Mouse (Mus musculus) liver, adult 2 months (tissue): ENCODE results near the gene Bcl6b. TPM values are rescaled to one million over a fixed set of nuclear protein-coding genes. Genes with fewer than 3 reads are reported as not detected.
A peak's percentile ranks its signal among the peaks of the same experiment; 100 is the strongest.

Experiments
- DNase-seq: peaks from one replicate; pipeline ENCODE4 v3.0.0-alpha.2; 2011; ENCODE audit warnings: low read depth, low spot score; ENCODE audit errors: extremely low read depth
- H3K27ac ChIP-seq: fragments of 200-500 bp; replicated peaks from 2 replicates; pipeline ENCODE4 v1.5.1; 2012; ENCODE audit warnings: low read depth, mild to moderate bottlenecking, control low read depth, inconsistent platforms, low read length; ENCODE audit not compliant: insufficient read depth
- H3K27me3 ChIP-seq: fragments of 200-500 bp; 2 replicates; pipeline ENCODE4 v1.6.1; 2012; ENCODE audit warnings: mild to moderate bottlenecking, moderate library complexity, low read length, inconsistent platforms; ENCODE audit not compliant: control insufficient read depth, insufficient read depth
- H3K36me3 ChIP-seq: fragments of 200-500 bp; 2 replicates; pipeline ENCODE4 v1.6.1; 2012; ENCODE audit warnings: low read length, inconsistent platforms; ENCODE audit not compliant: control insufficient read depth, insufficient read depth
- H3K4me1 ChIP-seq: fragments of 200-500 bp; 2 replicates; pipeline ENCODE4 v1.6.1; 2011; ENCODE audit warnings: low read length; ENCODE audit not compliant: control insufficient read depth, insufficient read depth
- H3K4me3 ChIP-seq: fragments of 200-500 bp; 2 replicates; pipeline ENCODE4 v1.5.1; 2011; ENCODE audit warnings: low read depth, mild to moderate bottlenecking, control low read depth, low read length, moderate library complexity; ENCODE audit not compliant: insufficient read depth
- H3K79me2 ChIP-seq: fragments of 200-500 bp; 2 replicates; pipeline ENCODE4 v1.6.1; 2012; ENCODE audit warnings: inconsistent platforms, mild to moderate bottlenecking, low read length, moderate library complexity; ENCODE audit not compliant: control insufficient read depth, insufficient read depth
- H3K9ac ChIP-seq: fragments of 200-500 bp; 2 replicates; pipeline ENCODE4 v1.6.1; 2012; ENCODE audit warnings: low read depth, mild to moderate bottlenecking, control low read depth, inconsistent platforms, low read length
- CTCF ChIP-seq: fragments of 200-500 bp; IDR thresholded peaks from 2 replicates; pipeline ENCODE4 v1.5.1; 2011; ENCODE audit warnings: low read depth, low read length, control low read depth
- POLR2A ChIP-seq: fragments of 200-500 bp; IDR thresholded peaks from 2 replicates; pipeline ENCODE4 v1.6.1; 2011; ENCODE audit warnings: low read length, control low read depth; ENCODE audit not compliant: insufficient read depth; ENCODE audit errors: extremely low read depth
- WGBS: fragments of 180-500 bp; shearing (Covaris S2); methylation state at CpG from one replicate; pipeline ENCODE4 v1.1.7; 2018; 5-methylcytosine and 5-hydroxymethylcytosine counted together
- polyA plus RNA-seq: library from polyadenylated mRNA; depleted of rRNA; stranded (reverse); fragments of >200 nt; gene quantifications from 2 replicates; pipeline ENCODE4 v1.2.3, GENCODE M21; 2012; rRNA removed
- total RNA-seq: library from RNA; depleted of rRNA; stranded (reverse); fragments of >200 nt; gene quantifications from 2 replicates; pipeline ENCODE4 v1.2.3, GENCODE M21; 2014; rRNA removed

The Bcl6b gene
- 0.74 and 0.81 TPM in 2 replicates for total RNA-seq
- polyA plus RNA-seq, result 0.56 and 1.3 TPM in 2 replicates

- peak within 1 kb of the TSS; percentile 44 for H3K9ac ChIP-seq
- no peak for DNase-seq
- H3K79me2 ChIP-seq, result no peaks in the 10 kb centered on the region
- H3K36me3 ChIP-seq, result no peaks in the 10 kb centered on the region
- H3K27me3 ChIP-seq, result no peaks in the 10 kb centered on the region
- peak within 1 kb of the TSS; percentile 54 for H3K4me3 ChIP-seq
- 7% methylated on average over 39 of the region's 39 CpGs for WGBS
- no peaks in the 10 kb centered on the region; the same call in 1 of the 2 replicates for H3K4me1 ChIP-seq
- H3K27ac ChIP-seq, result peak within 1 kb of the TSS; percentile 42
- TF ChIP-seq CTCF (no peak), POLR2A (no peak)
These were observed at the start of gene Bcl6b for GRCm38 (mm10) chr11:70229260-70230010. Gene Bcl6b (minus strand): TSS chr11:70229798.

- Histone ChIP-seq H3K27me3 (no peaks in the 10 kb centered on the region), H3K79me2 (no peaks in the 10 kb centered on the region), H3K4me1 (no peaks in the 10 kb centered on the region), H3K4me3 (no peak overlapping the region), H3K9ac (no peak overlapping the region), H3K27ac (no peak overlapping the region), H3K36me3 (no peaks in the 10 kb centered on the region)
- no peak for DNase-seq
- TF ChIP-seq POLR2A, result no peak
- no peak for TF ChIP-seq CTCF
- WGBS, result 95% methylated on average over 3 of the region's 3 CpGs
These were observed 49.4 kb upstream of the Bcl6b start for GRCm38 (mm10) chr11:70278961-70279360.

DNA sequence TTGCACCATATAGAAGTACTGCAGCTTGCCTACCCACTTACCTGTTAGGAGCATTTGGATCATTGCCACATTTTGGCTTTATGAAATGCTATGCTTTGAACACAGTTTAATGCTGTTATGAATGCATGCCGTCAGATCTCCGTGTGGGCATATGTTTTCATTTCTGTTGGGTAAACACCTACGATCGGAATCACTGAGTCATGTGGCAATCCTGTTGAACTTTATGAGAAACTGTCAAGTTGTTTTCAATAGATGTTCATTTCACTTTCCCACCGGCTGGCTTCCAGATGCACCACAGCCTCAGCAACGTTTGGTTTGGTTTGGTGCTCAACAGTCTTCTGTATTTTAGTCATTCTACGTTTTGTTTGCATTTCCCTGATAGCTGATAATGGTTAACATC lies 42.0 kb upstream of the Bcl6b start:
- DNase-seq, result no peak
- H3K9ac ChIP-seq, result no peak overlapping the region
- no peaks in the 10 kb centered on the region for H3K36me3 ChIP-seq
- no peaks in the 10 kb centered on the region for H3K79me2 ChIP-seq
- TF ChIP-seq CTCF (no peak), POLR2A (no peak)
- no peak overlapping the region for H3K4me3 ChIP-seq
- no peak overlapping the region for H3K27ac ChIP-seq
- H3K4me1 ChIP-seq, result no peaks in the 10 kb centered on the region
- H3K27me3 ChIP-seq, result no peaks in the 10 kb centered on the region
- 74% methylated on average over 7 of the region's 7 CpGs for WGBS

DNA sequence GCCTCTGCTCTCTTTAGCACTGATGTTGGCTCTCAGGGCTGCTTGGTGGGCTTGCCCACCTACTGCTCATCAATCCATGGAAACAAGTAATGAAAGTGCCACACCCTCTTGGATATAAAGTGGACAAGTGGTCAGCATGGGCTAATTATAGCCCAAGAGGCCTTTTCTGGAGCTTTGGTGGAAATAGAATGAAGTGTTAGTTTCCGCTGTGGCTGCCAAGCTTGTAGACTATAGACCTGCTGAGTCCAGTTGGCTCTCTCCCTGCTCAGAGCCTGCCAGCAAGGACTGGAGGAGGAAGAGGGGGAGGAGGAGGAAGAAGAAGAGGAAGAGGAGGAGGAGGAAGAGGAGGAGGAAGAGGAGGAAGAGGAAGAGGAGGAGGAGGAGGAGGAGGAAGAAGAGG lies 36.8 kb upstream of the Bcl6b start:
- Histone ChIP-seq H3K27ac (no peak overlapping the region), H3K27me3 (no peaks in the 10 kb centered on the region), H3K79me2 (no peaks in the 10 kb centered on the region), H3K9ac (no peak overlapping the region), H3K36me3 (no peaks in the 10 kb centered on the region), H3K4me1 (no peaks in the 10 kb centered on the region), H3K4me3 (no peak overlapping the region)
- WGBS, result 72% methylated on average over 1 of the region's 1 CpGs
- TF ChIP-seq POLR2A (no peak), CTCF (no peak)
- no peak for DNase-seq

- no peak overlapping the region for H3K4me3 ChIP-seq
- no peak overlapping the region for H3K9ac ChIP-seq
- H3K27me3 ChIP-seq, result no peaks in the 10 kb centered on the region
- no peaks in the 10 kb centered on the region for H3K4me1 ChIP-seq
- WGBS, result 78% methylated on average over 4 of the region's 4 CpGs
- TF ChIP-seq POLR2A, result no peak
- no peak for TF ChIP-seq CTCF
- no peaks in the 10 kb centered on the region for H3K36me3 ChIP-seq
- H3K79me2 ChIP-seq, result no peaks in the 10 kb centered on the region
- H3K27ac ChIP-seq, result no peak overlapping the region
- DNase-seq, result no peak
These were observed 36.2 kb upstream of the Bcl6b start for GRCm38 (mm10) chr11:70265819-70266218.

DNA sequence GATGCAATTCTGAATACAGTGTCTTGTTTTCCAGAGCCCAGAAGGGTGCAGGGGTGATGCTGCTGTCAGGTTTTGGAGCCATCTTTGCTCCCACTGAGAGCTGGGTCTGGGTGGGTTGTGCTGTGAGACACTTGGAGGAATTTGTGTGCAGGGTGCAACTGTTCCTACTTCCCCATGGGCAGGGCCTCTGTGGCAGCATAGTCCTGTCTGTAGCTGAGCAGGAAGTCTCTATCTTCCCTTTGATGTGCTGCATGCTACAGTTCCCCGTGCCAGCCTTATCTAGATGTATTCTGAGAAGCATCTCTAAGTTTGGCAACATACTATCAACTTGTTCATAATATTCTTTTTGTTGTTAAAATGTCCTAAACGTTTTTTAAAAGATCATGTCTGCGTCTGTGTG lies 35.7 kb upstream of the Bcl6b start:
- Histone ChIP-seq H3K9ac (no peak overlapping the region), H3K36me3 (no peaks in the 10 kb centered on the region), H3K79me2 (no peaks in the 10 kb centered on the region), H3K4me3 (no peak overlapping the region), H3K4me1 (no peaks in the 10 kb centered on the region), H3K27ac (no peak overlapping the region), H3K27me3 (no peaks in the 10 kb centered on the region)
- TF ChIP-seq CTCF, result no peak
- no peak for TF ChIP-seq POLR2A
- 47% methylated on average over 3 of the region's 3 CpGs for WGBS
- DNase-seq, result no peak
